Mouse (Mus musculus): ENCODE results near the gene Acbd4. TPM values are rescaled to one million over a fixed set of nuclear protein-coding genes. Genes with fewer than 3 reads are reported as not detected.

Acbd4 gene
- polyA plus RNA-seq, 1 experiment from 2014 or later = 22.0 TPM

GRCm38 (mm10) chr11:103113005-103113404 lies 11.5 kb downstream of the Acbd4 start:
- no peak for DNase-seq (ENCODE audit: low spot score)

- DNase-seq (ENCODE audit: low spot score) = no peak
These were observed 12.3 kb downstream of the Acbd4 start for GRCm38 (mm10) chr11:103113771-103114170.

- DNase-seq (ENCODE audit: low spot score) = no peak
These were observed 12.9 kb downstream of the Acbd4 start for GRCm38 (mm10) chr11:103114270-103114943.

GRCm38 (mm10) chr11:103115163-103116007 lies 13.9 kb downstream of the Acbd4 start:
- DNase-seq (ENCODE audit: low spot score) = peak; percentile 82

- peak; percentile 100 for DNase-seq (ENCODE audit: low spot score)
These were observed 14.7 kb downstream of the Acbd4 start, which contains the start of gene Hexim1 for GRCm38 (mm10) chr11:103116008-103116818. Gene Hexim1, plus strand, starts transcription at chr11:103116231.

- DNase-seq (ENCODE audit: low spot score) = peak; percentile 73
These were observed 15.6 kb downstream of the Acbd4 start for GRCm38 (mm10) chr11:103116959-103117590.

- DNase-seq (ENCODE audit: low spot score) = peak; percentile 43
These were observed 16.1 kb downstream of the Acbd4 start for GRCm38 (mm10) chr11:103117591-103118009.

GRCm38 (mm10) chr11:103118866-103119265 lies 17.4 kb downstream of the Acbd4 start:
- DNase-seq (ENCODE audit: low spot score) = no peak

GRCm38 (mm10) chr11:103119609-103120008 lies 18.1 kb downstream of the Acbd4 start:
- DNase-seq (ENCODE audit: low spot score) = no peak

GRCm38 (mm10) chr11:103120315-103120714 lies 18.8 kb downstream of the Acbd4 start:
- DNase-seq (ENCODE audit: low spot score) = no peak

- DNase-seq (ENCODE audit: low spot score) = peak; percentile 45
These were observed 30.5 kb downstream of the Acbd4 start, which contains the start of gene Hexim2 for GRCm38 (mm10) chr11:103131701-103132575. Gene Hexim2, plus strand, starts transcription at chr11:103132429.

GRCm38 (mm10) chr11:103132576-103133455 lies 31.3 kb downstream of the Acbd4 start:
- peak; percentile 100 for DNase-seq (ENCODE audit: low spot score)

- peak; percentile 14 for DNase-seq (ENCODE audit: low spot score)
These were observed 32.1 kb downstream of the Acbd4 start for GRCm38 (mm10) chr11:103133456-103134185.

- DNase-seq (ENCODE audit: low spot score) = no peak
These were observed 32.7 kb downstream of the Acbd4 start for GRCm38 (mm10) chr11:103134221-103134620.

- no peak for DNase-seq (ENCODE audit: low spot score)
These were observed 34.6 kb downstream of the Acbd4 start for GRCm38 (mm10) chr11:103136039-103136577.

- no peak for DNase-seq (ENCODE audit: low spot score)
These were observed 38.7 kb downstream of the Acbd4 start for GRCm38 (mm10) chr11:103139951-103140762.

- DNase-seq (ENCODE audit: low spot score) = no peak
These were observed 39.2 kb downstream of the Acbd4 start for GRCm38 (mm10) chr11:103140763-103141100.
